Mouse (Mus musculus) adrenal gland, postnatal 4 days (tissue): ENCODE measurements around the gene Rnasel. TPM values are rescaled to one million over a fixed set of nuclear protein-coding genes. Genes with fewer than 3 reads are reported as not detected.
A peak's percentile ranks its signal among the peaks of the same experiment; 100 is the strongest.

Source experiments
- DNase-seq, 2 experiments: peaks; one replicate each; pipeline ENCODE4 v3.0.0; 2021 to 2022; ENCODE audit warnings: low spot score in 2 of 2, mixed read lengths in 2 of 2
- total RNA-seq, 2 experiments: library from RNA; stranded (reverse); gene quantifications; 2 replicates each; pipeline ENCODE4 v1.2.3; 2021

The Rnasel gene
- total RNA-seq, 2 experiments from 2014 or later: 30.0 to 32.7 TPM

DNA sequence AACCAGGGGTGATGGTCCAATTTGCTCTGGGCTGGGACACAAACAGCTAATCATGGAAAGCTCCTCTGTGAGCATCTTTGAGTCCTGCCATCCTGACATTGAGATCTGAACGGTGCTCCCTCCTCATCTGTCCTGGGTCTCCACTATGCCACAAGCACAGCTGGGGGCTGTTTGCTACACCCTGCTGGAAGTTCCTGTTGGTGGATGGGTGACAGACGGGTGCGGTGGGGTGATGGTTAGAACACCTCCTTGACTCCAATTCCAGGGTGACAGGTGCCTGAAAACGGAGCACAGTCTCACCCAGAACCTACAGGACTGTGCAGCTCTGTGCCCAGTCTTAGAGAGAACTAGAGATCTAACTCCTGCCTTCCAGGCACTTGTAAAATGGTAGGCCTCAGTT, 14.4 kb upstream of the Rnasel start:
- DNase-seq: no peak

DNA sequence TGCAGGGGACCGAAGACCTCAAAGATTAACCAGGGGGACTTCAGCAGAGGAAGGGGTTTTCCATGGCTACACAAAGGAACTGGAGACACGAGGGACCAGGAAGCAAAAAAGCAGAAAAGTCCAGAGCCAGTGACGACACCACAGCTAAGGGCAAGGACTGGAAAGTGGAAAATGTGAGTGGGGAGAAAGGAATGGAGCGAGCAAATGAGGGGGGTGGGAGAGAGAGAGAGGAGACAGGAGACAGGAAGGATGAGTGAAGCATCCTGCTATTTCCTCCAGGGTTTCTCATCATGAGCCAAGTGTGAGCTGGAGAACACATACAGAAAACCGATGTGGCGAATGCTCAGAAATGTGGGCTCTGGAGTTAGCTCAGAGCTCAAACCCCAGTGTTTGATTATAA, 13.1 kb upstream of the Rnasel start:
- no peak for DNase-seq

DNA sequence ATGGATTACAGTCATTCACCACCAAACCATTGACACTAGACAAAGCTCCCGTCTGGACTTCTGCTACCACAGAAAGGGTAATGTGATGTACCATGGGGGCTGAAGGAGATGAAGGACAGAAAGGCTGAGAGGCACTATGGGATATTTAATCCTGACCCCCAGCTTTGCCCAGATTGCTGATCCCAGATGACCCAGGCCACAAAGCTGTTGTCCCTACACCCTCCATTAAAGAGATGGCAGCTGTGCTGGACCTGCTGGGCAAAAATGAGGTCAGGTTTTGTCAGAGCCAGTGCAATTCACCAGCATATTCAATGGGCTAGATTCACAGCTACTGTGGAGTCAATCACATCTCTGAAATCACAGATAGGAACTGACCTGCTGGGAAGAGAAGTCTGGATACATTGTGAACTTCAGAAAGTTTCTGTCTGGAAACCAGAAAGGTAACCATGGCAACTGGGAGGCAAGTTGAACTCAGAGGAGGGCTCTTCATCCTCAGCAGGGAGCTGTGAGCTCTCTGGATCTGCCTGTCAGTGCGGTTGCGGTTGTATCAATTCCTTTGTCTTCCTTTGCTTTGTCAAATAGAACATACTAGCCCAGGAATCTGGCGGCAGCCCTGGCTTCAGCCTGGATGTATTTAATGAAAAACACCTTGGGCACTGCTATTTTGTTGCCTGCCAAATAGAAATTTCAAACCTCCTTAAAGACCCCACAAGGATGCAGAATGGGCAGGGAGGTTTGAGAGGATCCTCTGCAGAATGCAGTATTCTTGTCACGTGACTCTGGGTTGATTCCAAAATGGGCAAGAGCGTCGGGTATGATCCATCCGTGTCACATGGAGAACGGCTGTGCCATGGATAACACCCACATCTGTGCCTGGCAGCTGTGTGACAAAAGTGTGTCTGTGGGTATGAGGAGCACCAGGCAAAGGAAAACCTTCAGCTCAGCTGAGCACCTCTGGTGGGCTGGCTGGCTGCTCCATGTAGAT, 11.8 kb upstream of the Rnasel start:
- no peak for DNase-seq

DNA sequence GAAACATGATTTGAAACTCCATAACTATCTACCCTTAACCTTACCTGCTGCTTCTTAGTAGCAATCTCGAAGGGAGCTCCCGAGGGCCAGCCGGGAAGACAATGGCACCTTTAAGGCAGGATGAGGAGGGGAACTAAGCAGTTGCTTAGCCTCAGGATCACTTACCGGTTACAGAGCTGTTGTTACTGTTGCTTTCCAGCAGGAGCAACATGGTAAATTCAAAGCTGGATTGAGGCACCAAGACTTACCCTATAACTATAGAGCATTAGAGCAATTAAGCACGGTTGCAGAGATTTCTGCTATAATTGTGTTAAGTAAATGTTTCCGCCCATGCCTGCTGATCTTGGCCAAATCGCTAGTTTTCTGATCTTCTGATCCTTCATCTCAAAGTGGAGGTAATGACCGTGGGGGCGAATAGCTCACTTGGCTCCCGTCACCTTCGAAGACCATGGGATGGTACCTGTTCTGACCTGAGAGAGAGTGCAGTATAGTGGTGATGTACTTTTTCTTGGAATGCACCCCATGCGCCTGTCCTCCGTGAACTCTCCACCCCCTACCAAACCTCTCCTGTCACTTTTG, 9.7 kb upstream of the Rnasel start:
- no peak for DNase-seq

DNA sequence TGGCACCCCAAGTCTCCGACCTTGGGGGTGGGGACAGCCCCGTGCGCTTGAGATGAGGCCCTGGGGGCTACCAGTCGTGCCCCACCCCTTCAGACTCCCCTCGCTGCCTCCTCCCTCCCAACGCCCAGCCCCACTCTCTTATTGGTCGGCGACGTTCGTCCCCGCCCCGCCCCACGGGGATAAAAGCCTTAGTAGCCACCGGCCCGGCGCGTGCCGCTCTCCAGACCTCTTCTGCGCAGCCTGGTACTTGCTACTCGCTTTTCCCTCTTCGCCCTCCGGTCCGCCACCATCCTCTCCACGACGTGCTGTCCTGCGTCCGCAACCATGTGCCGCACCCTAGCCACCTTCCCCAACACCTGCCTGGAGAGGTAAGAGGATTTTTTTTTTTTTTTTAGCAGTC, 9.1 kb upstream of the Rnasel start, which contains the start of gene Rgs16:
Rgs16 (plus strand) TSS at position 205 of the 400 bp plus-strand sequence.
- DNase-seq: peak; percentile 56 to 70

DNA sequence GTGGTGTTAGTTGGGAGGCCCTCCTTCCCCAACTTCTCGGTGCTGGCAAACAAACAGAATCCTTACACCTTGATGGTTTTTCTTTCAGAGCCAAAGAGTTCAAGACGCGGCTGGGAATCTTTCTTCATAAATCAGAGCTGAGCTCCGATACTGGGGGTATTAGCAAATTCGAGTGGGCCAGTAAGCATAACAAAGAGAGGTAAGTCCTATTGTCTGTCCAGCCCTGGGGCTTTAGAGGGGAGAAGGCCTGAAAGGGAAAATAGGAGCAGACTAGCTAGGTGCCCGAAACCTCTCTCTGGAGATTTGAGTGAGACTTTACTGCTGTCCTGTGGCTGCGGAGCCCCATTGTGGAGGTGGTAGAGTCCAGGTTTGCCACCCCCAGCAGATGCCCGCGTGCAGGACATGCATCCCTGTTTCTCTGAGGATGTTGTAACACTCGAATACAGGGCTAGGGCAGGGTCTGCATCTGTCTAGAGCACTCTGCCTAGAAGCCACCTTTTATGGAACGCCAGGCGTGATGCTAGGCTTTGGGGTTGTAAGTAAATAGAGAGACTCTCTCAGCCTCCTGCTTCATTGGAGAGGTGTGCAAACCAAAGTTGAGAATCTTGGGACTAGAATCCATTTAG, 8.3 kb upstream of the Rnasel start:
- DNase-seq: no peak

DNA sequence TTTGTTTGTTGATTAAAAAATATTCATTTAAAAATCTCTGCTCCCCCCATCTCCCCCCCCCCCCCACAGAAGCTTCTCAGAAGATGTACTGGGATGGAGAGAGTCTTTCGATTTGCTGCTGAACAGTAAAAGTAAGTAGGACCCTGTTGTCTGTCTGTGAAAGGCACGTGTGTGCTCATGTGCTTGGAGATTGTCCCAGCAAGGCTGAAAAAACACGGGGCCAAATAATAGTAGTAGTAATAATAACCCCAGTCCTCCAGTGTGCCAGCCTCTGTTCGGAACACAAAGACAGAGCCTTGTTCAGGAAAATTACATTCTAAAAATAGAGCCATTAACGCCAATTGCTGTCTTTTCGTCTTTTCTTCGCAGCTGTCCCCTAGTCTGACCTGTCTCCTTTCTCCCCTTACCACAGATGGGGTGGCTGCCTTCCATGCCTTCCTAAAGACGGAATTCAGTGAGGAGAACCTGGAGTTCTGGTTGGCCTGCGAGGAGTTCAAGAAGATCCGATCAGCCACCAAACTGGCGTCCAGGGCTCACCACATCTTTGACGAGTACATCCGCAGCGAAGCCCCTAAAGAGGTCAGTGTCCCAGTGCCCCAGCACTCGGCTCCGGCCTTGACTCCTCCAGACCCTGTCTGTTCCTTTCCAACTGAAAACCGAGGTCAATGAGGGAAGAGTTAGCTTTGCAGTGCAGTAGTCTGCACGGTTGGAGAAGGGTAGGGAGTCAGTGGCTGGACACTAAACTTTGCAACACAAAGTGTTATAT, 7.5 kb upstream of the Rnasel start:
- DNase-seq: no peak

DNA sequence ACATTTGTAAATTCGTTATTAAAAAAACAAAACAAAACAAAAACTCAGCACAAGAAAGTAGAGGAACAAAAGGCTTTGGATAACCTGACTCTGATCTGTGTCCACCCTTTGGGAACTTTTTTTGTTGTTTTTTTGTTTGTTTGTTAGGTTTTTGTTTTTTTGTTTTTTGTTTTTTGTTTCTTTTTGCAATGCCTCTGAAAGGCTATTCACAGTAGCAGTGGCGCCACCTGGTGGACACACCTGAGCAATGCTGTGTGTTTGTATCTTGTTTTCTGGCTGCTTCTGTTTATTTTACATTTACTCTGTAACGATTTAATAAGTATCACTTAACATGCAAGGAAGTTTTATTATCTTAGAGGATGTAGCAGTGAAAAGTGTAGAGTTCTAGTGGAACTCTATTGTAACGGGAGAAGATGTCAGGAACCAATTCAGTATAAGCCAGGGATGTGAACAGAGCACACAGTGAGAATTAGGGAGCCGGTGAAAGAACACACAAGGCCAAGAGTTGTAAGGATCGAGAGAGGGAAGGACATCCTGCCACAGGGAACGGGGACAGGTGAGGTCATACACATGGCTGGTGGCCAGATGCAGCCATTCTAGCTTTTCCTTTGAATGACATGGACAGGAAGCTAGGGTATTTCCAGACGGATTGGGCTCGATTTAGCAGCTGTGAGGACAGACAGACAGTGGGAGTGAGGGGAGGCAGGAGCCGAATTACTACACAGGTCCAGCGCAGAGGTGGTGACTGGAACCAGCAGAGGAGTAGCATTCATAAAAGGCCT, 6.7 kb upstream of the Rnasel start:
- DNase-seq: peak; percentile 53 to 58

DNA sequence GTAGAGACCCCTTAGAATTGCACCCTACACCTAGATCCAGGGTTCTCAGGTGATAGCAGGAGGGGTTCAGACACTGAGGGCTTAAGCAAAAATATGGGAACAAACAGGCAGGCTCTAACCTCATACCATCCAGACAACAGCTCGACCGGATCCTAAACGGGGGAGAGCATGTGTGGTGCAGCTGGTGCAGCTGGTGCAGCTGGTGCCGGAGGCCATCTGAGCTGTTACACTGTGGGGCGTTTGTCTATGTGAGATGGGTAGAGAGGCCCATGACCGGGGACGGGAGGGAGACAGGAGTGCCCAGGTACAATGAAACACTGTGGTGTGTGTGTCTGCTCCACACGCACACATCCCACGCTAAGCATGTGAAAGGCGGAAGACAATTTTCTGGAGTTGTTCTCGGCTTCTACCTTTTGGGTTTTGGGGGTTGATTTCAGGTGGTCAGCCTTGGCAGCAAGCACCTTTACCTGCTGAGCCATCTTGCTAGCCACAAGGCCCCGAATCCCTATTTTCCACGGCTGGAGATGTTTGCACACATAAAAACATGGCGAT, 3.0 kb upstream of the Rnasel start:
- DNase-seq: no peak

DNA sequence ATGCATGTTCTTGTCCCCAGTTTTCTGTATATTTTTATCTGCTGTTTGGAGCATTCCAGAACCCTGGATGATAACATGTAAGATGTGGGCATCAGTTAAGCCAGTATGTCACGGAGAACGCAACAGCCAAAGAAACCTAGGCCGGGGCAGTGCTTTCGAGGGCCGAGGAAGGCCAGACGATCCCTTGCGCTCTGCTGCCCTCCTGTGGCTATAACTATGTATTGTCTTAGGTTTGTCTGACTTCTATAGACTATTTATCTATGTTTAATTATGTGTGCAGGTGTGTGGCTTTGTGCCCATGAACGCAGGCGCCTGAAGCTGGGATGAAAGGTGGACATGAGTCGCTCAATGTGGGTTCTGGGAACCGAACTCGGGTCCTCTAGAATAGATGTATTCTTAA, 2.5 kb upstream of the Rnasel start:
- DNase-seq: peak in 1 of 2 experiments; percentile 44

DNA sequence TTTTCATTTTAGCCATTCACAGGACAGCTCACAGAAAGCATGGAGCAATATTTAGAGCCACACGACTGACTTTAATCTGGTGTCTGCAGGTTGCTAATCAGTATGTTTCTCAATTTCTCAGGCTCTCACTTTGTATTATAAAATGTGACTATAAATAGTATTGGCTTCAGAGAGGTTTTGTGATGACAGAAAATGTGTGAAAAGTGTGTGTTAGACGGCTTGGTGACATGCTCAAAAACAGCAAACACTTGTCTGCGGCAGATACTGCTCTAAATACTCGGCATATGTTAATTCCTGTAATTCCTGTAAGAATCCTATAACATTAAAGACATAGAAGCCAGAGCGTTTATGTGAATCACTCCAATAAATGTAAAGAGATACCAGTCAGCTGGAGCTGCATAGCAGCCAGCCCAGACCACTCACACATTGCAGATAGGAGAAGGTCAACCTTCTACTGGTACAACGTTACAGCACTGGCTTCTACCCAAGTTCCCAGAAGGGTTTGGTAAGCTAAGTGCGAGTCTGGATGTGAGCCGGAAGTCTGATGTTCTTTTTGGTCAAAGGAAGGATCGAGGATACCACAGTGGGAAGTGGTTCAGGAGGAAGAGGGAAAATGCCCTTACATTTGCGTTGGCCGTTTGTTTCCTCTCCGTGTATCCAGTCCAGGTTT, 1.2 kb upstream of the Rnasel start:
- no peak for DNase-seq

DNA sequence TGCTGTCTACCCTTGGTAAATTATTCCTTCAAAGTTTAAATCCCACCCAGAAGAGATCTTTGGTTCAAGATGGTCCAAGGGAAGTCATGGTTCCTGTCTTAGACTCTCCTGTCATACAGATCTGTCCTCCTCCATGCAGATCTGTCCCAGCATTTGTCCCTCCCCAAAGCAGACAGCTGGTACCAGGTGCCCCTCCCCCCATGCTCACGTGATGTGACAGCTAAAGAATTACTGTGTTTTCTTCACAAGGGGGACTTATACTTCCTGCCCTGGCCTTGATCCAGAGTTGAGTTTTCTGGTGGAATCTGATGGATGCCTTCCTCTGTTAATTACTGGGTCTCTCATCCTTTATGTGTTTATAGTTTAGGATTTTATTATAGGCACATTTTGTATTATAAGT, 677 bp upstream of the Rnasel start:
- DNase-seq: peak in 1 of 2 experiments; percentile 58

DNA sequence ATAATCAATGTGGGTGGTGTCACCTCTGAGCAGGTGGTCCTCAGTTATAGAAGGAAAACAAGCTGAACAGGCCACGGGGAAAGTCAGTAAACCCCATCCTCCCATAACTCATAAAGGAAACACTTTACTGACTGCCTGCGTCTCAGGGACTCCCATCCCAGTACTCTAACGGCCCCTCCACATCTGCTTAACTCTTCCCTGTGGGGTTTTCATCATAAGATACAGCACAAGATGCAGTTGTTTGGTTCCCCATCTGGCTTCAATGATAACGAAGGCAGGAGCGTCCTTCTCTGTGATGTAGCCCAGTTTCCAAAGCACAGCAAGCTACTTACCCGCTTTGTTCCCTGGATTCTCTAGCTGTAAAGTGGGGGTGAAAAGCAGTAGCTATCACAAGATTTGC, 828 bp downstream of the Rnasel start:
- no peak for DNase-seq

DNA sequence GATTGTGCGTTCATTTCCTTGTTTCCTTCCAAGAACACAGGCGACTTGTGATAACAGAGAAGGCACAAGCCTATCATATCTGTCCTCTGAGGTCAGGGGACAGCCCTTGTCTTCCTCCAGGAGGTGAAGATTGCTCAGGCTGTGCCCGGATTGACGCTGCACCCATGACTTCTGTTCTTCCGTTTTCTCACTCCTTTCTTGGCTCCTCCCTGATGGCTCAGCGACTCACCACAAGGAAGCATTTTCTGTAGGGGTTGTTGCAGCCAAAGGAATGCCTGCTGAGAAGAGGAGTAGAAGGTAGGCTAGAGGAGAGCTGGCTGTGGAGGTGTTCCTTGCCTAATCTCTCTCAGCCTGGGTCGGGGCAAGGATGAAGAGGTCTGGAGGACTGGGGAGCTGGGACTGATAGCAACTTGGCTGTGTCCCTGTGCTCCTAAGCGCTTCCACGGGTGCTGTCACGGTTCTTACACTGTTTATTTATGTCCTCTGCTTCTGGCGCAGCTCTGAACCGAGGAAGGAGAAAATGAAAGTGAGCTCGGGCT, 2.6 kb downstream of the Rnasel start:
- no peak for DNase-seq

DNA sequence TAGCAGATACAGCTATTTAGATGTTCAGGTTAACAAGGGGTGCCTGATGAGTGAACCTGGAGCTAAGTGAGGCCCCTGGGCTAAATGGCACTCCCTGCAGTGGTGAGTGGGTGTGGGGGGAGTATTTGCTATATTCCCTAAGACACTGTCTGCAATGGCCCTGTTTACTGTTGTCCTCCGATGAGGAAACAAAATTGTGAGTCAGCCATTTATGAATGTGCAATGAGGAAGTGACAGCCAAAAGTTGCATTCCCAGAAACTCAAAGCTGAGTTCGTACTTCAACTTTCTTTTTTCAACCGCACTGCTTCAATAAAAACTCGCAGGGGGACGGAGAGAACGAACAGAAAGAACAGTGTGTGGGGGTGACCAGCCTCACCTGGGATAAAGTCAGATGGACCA, 3.3 kb downstream of the Rnasel start:
- no peak for DNase-seq

DNA sequence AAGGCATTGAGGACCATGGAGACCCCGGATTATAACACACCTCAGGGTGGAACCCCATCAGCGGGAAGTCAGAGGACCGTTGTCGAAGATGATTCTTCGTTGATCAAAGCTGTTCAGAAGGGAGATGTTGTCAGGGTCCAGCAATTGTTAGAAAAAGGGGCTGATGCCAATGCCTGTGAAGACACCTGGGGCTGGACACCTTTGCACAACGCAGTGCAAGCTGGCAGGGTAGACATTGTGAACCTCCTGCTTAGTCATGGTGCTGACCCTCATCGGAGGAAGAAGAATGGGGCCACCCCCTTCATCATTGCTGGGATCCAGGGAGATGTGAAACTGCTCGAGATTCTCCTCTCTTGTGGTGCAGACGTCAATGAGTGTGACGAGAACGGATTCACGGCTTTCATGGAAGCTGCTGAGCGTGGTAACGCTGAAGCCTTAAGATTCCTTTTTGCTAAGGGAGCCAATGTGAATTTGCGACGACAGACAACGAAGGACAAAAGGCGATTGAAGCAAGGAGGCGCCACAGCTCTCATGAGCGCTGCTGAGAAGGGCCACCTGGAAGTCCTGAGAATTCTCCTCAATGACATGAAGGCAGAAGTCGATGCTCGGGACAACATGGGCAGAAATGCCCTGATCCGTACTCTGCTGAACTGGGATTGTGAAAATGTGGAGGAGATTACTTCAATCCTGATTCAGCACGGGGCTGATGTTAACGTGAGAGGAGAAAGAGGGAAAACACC, 4.7 kb downstream of the Rnasel start:
- DNase-seq: no peak

DNA sequence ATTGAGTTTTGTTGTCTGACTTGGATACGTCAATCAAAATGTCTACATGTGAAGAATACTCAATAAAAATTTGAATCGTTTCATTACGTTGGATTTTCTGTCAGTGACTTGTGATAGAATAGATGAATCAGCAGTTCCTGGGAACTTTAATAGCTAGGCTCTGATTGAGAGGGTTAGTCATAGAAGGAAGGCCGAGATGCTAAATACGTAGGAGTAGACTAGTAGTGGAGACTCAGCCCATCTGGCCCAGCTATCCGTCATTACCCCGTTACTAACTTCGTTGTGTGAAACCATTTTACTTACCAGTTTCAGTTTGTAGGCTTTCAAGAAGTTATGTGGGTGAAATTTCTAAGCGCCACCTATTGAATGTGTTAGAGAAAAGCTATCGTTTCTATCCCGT, 14.9 kb downstream of the Rnasel start:
- DNase-seq: no peak

DNA sequence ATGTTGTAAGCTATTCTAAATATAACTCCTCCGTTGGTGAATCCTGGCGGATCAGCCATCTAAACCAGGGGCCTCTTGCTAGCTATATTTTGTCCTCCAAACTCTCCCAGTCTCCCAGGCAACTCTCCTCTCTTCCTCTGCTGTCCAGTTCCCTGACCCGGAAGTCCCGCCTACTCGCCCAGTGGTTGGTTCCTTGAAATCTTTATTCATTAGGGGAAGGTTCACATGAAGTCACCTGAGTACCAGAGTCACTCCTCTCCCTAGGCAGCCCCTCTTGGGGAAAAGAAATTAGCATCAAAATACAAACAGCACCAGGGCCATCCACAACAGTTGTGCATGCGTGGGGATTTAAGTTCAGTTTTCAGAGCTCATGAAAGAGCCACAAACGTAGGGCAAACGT, 17.1 kb downstream of the Rnasel start:
- DNase-seq: no peak

DNA sequence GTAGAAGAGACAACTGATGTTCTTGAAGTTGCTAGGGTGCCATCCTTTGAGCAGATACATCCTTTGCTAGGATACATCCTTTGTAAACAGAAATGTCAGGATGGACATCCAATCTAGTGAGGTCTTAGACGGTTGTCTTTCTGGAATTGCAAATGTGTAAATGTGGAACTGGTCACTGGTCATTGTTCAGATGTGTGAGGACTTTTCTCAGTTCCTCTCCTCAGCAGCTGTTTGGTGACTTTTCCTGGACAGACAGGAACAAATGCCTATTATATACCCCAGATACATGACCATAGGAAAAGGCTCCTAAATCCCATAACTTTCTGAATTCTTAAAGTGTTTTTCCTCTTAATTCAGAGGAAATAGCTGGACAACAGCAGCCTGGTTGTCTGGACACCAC, 18.1 kb downstream of the Rnasel start:
- DNase-seq: no peak
